Mouse (Mus musculus) myocyte (in vitro differentiated cells): ENCODE data around the gene Iqschfp.

Experiments used
- CEBPB ChIP-seq: IDR thresholded peaks from 2 replicates; pipeline ENCODE4 v1.6.1; 2011; ENCODE audit warnings: mild to moderate bottlenecking, moderate library complexity; ENCODE audit not compliant: poor library complexity, insufficient read depth, severe bottlenecking
- E2F4 ChIP-seq: IDR thresholded peaks from one replicate; pipeline ENCODE4 v1.6.1; 2011; ENCODE audit warnings: mild to moderate bottlenecking, control low read depth, moderate library complexity; ENCODE audit not compliant: insufficient read depth
- MAX ChIP-seq: IDR thresholded peaks from one replicate; pipeline ENCODE4 v1.6.1; 2011; ENCODE audit warnings: low read depth, mild to moderate bottlenecking, control low read depth
- POLR2A ChIP-seq: IDR thresholded peaks from one replicate; pipeline ENCODE4 v1.6.1; 2011; ENCODE audit warnings: low read depth, mild to moderate bottlenecking, control low read depth, moderate library complexity; ENCODE audit not compliant: insufficient read length
- POLR2AphosphoS2 ChIP-seq: IDR thresholded peaks from one replicate; pipeline ENCODE4 v1.6.1; 2011; ENCODE audit warnings: low read depth, control low read depth; ENCODE audit not compliant: insufficient read length
- REST ChIP-seq: IDR thresholded peaks from one replicate; pipeline ENCODE4 v1.6.1; 2011; ENCODE audit warnings: mild to moderate bottlenecking, control low read depth, moderate library complexity; ENCODE audit not compliant: insufficient read depth, insufficient read length
- TCF12 ChIP-seq: IDR thresholded peaks from one replicate; pipeline ENCODE4 v1.6.1; 2011; ENCODE audit warnings: mild to moderate bottlenecking, control low read depth; ENCODE audit not compliant: poor library complexity, insufficient read depth, severe bottlenecking
- TCF3 ChIP-seq: IDR thresholded peaks from one replicate; pipeline ENCODE4 v1.6.1; 2011; ENCODE audit warnings: low read depth, control low read depth; ENCODE audit not compliant: insufficient read length

DNA sequence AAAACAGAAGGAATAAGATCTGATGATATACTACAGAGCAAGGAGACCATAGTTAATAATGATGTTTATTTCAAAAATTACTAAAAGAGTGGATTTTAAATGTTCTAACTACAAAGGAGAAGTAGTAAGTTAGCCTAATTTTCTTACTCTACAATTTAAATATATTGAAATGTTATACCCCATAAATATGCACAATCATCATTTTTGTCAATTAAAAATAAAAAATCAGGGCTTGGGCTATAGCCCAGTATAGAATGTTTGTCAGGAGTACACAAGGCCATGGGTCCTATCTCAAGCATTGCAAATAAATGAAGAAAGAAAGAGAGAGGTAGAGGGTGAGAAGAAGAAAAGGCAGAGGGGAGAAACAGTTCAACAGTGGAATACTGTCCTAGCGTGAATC is 559.6 kb downstream of the Iqschfp start:
- TF ChIP-seq POLR2AphosphoS2 (no peak), MAX (no peak), TCF12 (no peak), POLR2A (no peak), E2F4 (no peak), CEBPB (no peak), TCF3 (no peak), REST (no peak)
